Mouse (Mus musculus): Measurements from ENCODE around the gene Sik2.

GRCm38 (mm10) chr9:51008068-51008840 is 619 bp downstream of the Sik2 start:
- TF ChIP-seq CTCF (conservative IDR thresholded peaks at IDR 0.05; ENCODE audit: low read length), result no peak
- TF ChIP-seq NANOG (IDR thresholded peaks at IDR 0.05; ENCODE audit: borderline replicate concordance, low read length), result no peak
